Mouse (Mus musculus) liver, adult 2 months (tissue): ENCODE measurements around the gene Sema4d.

ENCODE experiments used
- CTCF ChIP-seq: fragments of 200-500 bp; IDR thresholded peaks from 2 replicates; pipeline ENCODE4 v1.5.1; 2011; ENCODE audit warnings: low read depth, low read length, control low read depth
- POLR2A ChIP-seq: fragments of 200-500 bp; IDR thresholded peaks from 2 replicates; pipeline ENCODE4 v1.6.1; 2011; ENCODE audit warnings: low read length, control low read depth; ENCODE audit not compliant: insufficient read depth; ENCODE audit errors: extremely low read depth

GRCm38 (mm10) chr13:51647770-51648169 lies 145.8 kb downstream of the Sema4d start:
- TF ChIP-seq CTCF (no peak), POLR2A (no peak)
